Mouse (Mus musculus) spleen, postnatal 36 days (tissue): ENCODE measurements around the gene Hibadh.

Source experiments
- DNase-seq, 2 experiments: peaks; one replicate each; pipeline ENCODE4 v3.0.0; 2022; ENCODE audit warnings: low spot score in 2 of 2, mixed read lengths in 1 of 2

Hibadh gene

GRCm38 (mm10) chr6:52638471-52639185 is 1.6 kb downstream of the Hibadh start:
- no peak for DNase-seq

- DNase-seq, result no peak
These were observed 2.9 kb downstream of the Hibadh start for GRCm38 (mm10) chr6:52637337-52637736.

DNA sequence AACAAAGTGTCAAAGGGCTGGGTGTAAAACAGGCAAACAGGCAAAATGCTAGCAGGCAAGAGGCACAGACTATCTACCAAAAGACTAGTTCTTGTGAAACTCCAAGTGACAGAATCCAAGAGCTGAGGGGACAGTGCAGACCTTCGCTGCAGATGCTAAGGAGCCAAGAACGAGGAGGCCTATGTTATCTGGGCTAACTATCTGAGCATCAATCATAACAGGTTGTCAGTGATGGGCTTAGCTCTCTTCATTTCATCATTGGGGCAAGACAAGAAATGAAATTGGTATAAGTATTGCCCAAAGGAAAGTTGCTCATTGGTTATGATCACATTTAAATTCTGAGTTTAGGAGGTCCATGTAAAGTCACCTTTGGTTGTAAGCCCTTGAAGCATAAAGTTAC is 4.8 kb downstream of the Hibadh start:
- DNase-seq, result no peak

- peak; percentile 59 to 61 for DNase-seq
These were observed 9.6 kb downstream of the Hibadh start for GRCm38 (mm10) chr6:52630625-52631024.

DNA sequence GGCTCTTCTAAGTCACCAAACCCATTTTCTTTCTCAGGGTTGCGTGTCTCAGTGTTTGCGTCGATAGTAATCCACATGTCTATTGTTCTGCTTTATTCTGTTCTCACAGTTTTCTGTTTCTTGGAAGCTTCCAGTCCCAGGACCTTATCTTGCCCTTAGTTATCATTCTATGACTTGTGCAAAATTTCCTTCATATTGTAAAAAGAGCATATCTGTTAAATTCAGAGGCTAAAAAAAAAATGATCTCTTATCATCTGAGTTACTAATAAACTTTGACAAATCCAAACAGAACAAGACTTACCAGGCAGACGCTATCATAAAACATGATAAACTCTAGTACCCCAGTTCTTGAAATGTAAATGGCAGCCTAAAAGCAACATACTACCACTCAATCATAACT is 11.0 kb downstream of the Hibadh start:
- no peak for DNase-seq

DNA sequence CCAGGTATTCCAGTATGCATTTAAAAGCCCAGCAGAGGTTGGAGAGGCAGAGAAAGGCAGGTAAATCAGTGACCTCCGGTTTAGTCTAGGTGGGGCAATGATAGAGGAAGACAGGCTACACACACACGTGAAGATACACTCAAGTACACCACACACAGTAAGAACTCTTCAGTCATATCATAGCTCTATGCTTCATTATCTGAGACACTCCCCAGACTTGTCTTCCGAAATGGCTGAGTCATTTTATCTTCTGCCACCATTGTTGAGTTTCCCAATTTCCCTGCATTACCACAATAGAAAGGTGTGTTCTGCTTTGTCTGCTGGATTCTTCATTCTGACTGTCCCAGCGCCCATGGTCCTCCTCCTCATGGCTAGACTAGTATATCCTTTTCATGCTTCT is 13.5 kb downstream of the Hibadh start:
- DNase-seq, result no peak

DNA sequence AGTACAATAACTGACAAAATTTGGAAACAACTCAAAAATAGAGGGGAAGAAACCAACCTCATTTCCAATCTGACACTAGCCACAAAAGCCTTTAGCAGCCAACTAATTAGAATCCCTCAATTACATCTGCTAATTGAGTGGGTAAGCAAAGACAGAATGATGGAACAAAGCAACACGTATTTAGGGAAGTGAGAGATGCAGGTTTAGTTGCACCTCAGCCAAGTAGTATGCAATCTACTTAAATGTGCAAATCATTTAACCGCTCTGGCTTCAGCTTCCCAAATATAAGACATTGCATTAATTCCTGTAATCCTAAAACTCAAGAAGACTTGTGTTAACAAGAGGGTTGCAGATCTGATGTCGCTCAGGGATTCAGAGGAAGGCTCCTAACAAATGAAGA is 16.4 kb downstream of the Hibadh start:
- no peak for DNase-seq

DNA sequence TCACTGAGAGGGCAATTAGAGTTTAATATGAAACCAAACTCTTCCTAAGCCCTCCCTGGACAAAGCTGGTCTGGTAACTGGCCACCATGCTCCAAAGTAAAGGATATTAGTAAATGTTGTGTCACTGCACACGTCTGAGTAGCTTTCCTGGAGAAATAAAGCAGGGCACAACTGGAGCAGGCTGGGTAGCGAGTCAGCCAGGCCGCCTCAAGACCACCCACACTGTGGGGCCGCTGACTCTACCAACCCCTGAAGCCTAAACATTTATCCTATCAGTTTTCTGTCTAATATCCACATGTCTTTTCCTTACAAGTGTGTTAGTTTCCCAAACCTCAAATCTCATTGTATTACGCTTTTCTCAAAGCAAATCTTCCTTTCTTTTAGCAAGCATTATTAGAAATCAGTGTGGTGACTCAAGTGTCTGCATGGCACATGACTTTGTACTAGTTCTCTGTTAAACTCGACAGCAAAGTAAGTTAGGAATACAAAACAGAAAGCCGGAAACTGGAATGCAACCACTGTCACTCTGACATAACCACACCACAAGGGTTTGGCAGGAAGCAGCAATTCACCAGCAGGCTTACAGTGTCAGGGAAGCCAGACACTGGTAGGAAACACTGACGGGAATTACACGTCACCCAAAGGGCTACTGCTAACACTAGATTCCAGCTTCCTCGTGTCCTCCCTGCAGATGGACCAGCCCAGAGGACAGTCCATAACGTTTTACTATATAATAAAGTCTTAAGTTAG is 18.3 kb downstream of the Hibadh start:
- no peak for DNase-seq

DNA sequence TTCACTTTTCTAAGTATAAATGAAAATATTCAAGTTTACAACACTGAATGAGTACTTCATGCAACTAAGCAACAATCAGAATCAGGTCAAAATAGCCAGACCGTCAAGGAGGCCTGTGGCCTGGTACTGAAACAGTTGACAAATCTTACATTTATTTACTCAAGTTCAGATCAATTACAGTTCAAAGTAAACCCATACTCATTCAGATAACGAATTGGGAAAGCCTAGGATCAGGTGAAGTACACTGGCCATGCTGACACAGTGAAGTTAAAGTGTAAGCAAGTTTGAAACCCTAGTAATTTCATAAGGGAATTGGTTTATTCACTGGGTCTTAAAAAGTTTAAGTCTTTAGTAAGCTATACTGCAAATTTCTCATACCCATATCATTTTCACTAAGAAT is 20.1 kb downstream of the Hibadh start:
- DNase-seq, result no peak

DNA sequence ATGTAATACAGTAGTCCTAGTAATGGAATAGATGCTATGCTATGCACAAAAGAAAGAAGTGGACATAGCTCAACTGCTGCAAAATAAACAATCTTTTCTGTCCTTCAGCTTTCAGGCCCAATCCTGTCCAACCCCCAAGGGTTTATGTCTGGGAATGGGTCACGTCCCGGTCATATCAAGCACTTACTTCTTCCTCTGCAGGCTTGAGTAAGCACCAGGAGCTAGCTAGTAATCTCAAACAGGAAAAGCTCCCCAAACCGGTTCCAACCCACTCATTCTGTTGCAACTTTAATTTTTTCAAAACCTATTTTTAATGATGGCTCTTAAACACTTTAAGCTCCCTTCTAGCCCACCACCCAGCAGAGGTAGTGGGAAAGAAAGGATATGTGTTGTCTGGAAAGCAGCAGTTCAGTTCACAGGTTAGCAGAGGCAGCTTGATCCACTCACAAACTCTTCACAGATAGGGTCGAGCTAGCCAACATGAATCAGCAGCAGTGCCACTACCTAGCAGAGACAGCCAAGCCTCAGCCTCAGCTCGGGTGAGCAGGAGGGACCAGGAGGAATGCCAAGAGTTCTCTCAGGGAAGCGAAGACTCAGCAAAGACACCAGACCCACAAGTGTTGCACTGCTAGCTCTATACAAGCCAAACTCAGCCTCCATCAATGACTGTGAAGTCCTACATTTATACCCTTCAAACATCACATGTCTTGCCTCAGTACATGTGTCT is 30.4 kb downstream of the Hibadh start:
- no peak for DNase-seq

DNA sequence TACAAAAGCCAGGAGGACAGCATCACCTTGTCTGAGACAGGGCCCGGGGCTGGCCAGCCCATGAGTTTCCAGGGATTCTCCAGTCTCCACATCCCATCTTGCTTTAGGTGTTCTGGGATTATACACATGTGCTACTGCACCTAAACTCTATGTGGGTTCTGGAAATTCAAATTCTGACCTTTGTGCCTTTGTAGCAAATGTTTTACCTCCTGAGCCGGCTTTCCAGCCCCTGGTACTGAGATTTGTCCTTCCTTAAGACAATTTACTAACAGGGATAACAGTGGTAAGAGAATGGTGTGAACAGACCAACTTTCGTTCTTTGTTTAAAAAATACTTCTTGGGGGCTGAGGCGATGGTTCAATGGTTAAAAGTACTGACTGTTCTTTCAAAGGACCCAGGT is 32.1 kb downstream of the Hibadh start:
- DNase-seq, result no peak

DNA sequence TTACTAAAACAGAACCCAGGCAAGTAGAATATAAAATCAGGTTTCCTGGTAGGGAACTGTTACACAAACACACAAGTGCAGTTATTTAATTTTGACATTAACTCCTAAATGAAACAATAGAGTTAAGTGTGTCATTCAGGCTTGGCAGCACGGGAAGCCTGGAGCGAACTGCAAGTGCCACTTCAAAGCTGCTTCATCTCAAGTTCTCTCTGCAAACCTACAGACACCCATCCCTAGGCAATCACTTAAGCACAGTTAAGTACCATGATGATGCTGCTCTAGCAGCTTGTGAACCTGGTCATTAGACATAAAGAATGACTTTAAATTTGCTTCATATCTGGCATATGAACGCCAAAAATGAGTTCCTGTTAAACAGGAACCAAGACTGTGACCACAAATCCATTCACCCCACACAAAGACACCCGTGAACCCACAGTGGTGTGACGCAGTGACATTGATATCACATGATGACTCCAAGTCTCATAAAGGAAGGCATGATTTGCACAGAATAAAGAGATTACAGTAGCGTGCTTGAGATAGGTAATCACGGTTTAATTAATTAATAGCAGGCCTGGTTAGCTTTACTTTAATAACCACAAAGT is 33.3 kb downstream of the Hibadh start:
- DNase-seq, result no peak

DNA sequence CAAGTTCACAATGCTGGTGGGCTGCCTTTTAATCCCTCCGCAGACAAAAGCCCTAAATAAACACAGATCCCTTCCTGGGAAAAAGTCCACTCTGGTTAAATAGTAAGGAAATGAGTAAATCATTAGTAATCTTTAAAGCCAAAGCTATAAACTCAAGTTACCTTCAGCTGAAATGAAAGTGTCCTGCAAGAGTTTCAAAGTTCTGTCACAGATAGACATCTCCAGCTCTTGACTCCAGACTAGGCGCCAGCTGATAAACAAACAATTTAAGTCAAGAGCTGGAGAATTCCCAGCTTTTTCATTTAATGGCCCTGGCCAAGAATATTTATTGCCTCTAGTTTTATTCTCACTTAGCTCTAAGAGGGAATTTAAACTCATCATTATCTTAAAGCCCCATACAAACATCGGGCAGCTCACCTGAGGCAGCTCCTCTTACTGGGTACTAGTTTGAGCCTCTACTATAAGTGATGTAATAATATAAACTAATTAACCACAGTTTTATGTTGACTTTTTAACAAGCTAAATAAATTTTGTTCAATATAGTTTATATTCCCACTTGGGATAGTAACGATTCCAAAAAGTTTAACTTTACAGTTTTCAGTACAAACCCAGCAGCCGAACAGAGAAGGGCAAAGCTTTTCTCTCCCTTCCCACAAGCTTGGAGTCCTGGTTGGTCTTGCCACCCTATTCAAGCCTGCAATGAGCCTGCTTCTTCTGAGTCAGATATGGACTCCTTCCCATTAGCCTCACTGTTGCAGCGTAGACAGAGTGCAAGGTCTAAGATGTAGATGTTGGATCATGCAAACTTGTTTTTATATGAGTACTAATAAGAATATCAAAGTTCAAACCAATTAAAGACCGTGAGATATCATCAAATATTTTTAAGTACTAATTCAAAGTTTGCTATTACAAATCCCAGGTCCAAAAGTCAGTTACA is 38.2 kb downstream of the Hibadh start:
- no peak for DNase-seq

GRCm38 (mm10) chr6:52601117-52601516 is 39.1 kb downstream of the Hibadh start:
- peak; percentile 13 to 26 for DNase-seq

GRCm38 (mm10) chr6:52594752-52595151 is 45.4 kb downstream of the Hibadh start:
- DNase-seq, result no peak

GRCm38 (mm10) chr6:52586564-52586963 is 53.6 kb downstream of the Hibadh start:
- no peak for DNase-seq

GRCm38 (mm10) chr6:52584383-52584782 is 55.8 kb downstream of the Hibadh start:
- peak; percentile 35 to 39 for DNase-seq

DNA sequence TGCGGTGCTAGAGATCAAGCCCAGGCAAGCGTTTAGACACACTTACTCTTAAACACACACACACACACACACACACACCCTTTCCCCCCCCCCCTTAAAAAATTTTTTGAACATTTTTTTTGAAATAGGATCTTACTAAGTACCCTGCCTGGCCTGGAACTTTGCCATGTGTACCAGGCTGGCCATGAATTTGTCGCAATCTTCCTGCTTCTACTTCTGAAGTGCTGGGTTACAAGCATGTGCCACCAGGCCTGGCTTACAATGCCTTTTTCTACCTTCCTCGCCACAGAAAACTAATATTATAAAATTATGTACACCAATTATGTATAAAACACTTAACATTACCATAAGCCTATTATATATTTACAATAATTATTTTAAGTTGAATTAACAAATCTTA is 59.1 kb downstream of the Hibadh start:
- DNase-seq, result no peak

- no peak for DNase-seq
These were observed 61.9 kb downstream of the Hibadh start for GRCm38 (mm10) chr6:52578322-52578721.

GRCm38 (mm10) chr6:52577270-52577669 is 62.9 kb downstream of the Hibadh start:
- peak in 1 of 2 experiments; percentile 11 for DNase-seq

DNA sequence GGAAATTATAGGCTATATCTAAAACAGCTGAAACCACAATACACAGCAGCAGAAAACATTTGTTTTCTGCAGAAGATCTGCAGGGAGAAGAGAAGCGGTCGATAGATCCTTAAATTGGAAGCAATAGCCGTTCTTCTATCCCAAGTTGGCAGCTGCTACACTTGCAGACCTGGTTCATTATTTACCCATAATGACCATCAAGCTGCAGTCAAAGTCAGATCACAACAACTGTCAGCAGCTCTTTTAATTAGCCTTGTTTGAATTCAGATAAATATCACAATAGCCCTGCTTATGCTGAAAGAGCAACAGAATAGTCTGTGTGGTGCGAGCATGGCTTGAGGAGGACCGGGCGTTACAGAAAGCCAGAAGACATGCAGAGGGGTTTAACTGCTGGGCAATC is 71.5 kb downstream of the Hibadh start:
- no peak for DNase-seq
